Mouse (Mus musculus) G1E (cell line): ENCODE data around the gene Ripor2.

Source experiments
- CTCF ChIP-seq: IDR thresholded peaks from 2 replicates; pipeline ENCODE4 v1.5.1; 2012; ENCODE audit warnings: low read depth, low read length, inconsistent platforms, mixed read lengths
- GATA1 ChIP-seq: IDR thresholded peaks from 2 replicates; pipeline ENCODE4 v1.6.1; 2012; ENCODE audit warnings: borderline replicate concordance, low read length, inconsistent platforms, mixed read lengths
- TAL1 ChIP-seq: conservative IDR thresholded peaks from 2 replicates; pipeline ENCODE4 v1.6.1; 2012; ENCODE audit warnings: low read depth, low read length, inconsistent platforms, mixed read lengths

- TF ChIP-seq CTCF = no peak
- no peak for TF ChIP-seq GATA1
- no peak for TF ChIP-seq TAL1
These were observed 23.0 kb downstream of the Ripor2 start for GRCm38 (mm10) chr13:24604761-24605591.
